Mouse (Mus musculus) lung, adult 2 months (tissue): ENCODE results near the gene Mtfp1.

Source experiments
- CTCF ChIP-seq: fragments of 200-500 bp; IDR thresholded peaks from 2 replicates; pipeline ENCODE4 v1.5.1; 2011; ENCODE audit warnings: mild to moderate bottlenecking, low read length, control low read depth; ENCODE audit not compliant: insufficient read depth
- POLR2A ChIP-seq: fragments of 200-500 bp; IDR thresholded peaks from 2 replicates; pipeline ENCODE4 v1.6.1; 2011; ENCODE audit warnings: low read depth, mild to moderate bottlenecking, control low read depth, low read length, borderline replicate concordance; ENCODE audit errors: extremely low read depth

DNA sequence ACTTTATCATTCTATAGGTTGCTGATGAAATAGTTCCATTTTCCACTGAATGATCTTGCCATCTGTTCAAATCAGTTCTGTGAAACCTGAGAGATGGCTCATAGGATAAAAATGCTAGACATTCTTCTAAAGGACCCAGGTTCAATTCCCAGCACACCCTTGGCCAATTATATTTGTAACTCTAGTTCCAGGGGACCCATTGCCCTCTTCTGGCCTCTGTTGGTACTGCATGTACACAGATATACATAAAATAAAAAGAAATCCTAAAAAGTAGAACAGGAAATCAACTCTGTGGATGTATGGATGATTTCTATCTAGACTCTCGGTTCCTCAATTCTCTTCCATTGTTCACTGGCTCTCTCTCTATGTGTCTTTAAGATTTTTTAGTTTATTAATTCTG lies 31.8 kb upstream of the Mtfp1 start:
- no peak for TF ChIP-seq CTCF
- no peak for TF ChIP-seq POLR2A
